Mouse (Mus musculus) neural tube, embryonic 11.5 days (tissue): ENCODE data around the gene C1qbp. TPM values are rescaled to one million over a fixed set of nuclear protein-coding genes. Genes with fewer than 3 reads are reported as not detected.

Experiments used
- ATAC-seq: fragments of 200-750 bp; cut with Nextera tagmentation; 2 replicates; pipeline ENCODE4 v1.8.0; 2017; ENCODE audit warnings: moderate number of reproducible peaks, mild to moderate bottlenecking, moderate TSS enrichment, moderate library complexity; ENCODE audit not compliant: insufficient read depth, low FRiP score, low TSS enrichment
- DNase-seq: peaks from one replicate; pipeline ENCODE4 v3.0.0-alpha.2; 2015; ENCODE audit warnings: low spot score
- H3K27ac ChIP-seq: fragments of 300-500 bp; sonication (generic); 2 replicates; pipeline ENCODE4 v1.5.1; 2014; ENCODE audit warnings: low read depth, mild to moderate bottlenecking, low read length
- H3K27me3 ChIP-seq: fragments of 300-500 bp; sonication (generic); 2 replicates; pipeline ENCODE4 v1.6.1; 2014; ENCODE audit warnings: mild to moderate bottlenecking, low read length, mixed read lengths; ENCODE audit not compliant: control insufficient read depth, insufficient read depth
- H3K36me3 ChIP-seq: fragments of 300-500 bp; sonication (generic); 2 replicates; pipeline ENCODE4 v1.6.1; 2014; ENCODE audit warnings: mild to moderate bottlenecking, low read length, moderate library complexity, mixed read lengths; ENCODE audit not compliant: control insufficient read depth, insufficient read depth
- H3K4me1 ChIP-seq: fragments of 300-500 bp; sonication (generic); 2 replicates; pipeline ENCODE4 v1.6.1; 2014; ENCODE audit warnings: low read length, mixed read lengths; ENCODE audit not compliant: control insufficient read depth, insufficient read depth
- H3K4me2 ChIP-seq: fragments of 300-500 bp; sonication (generic); 2 replicates; pipeline ENCODE4 v1.6.1; 2014; ENCODE audit warnings: low read depth, mild to moderate bottlenecking, moderate library complexity
- H3K4me3 ChIP-seq: fragments of 300-500 bp; sonication (generic); 2 replicates; pipeline ENCODE4 v1.5.1; 2014; ENCODE audit warnings: low read depth, low read length
- H3K9ac ChIP-seq: fragments of 300-500 bp; sonication (generic); 2 replicates; pipeline ENCODE4 v1.6.1; 2014; ENCODE audit warnings: mild to moderate bottlenecking, low read length
- H3K9me3 ChIP-seq: fragments of 300-500 bp; sonication (generic); 2 replicates; pipeline ENCODE4 v1.6.1; 2016; ENCODE audit warnings: low read length; ENCODE audit not compliant: control insufficient read depth
- WGBS: fragments of 180-500 bp; shearing (Covaris S2); extraction: QIAGEN DNeasy Blood & Tissue Kit; methylation state at CpG from one replicate; pipeline ENCODE4 v1.1.7; 2014; 5-methylcytosine and 5-hydroxymethylcytosine counted together
- polyA plus RNA-seq: library from polyadenylated mRNA; unstranded; fragments of >200 nt; fragmentation: Nextera tagmentation; extraction: Ambion mirVana; gene quantifications from 2 replicates; pipeline ENCODE4 v1.2.1, GENCODE M21; 2014

The C1qbp gene
- polyA plus RNA-seq, 1 experiment from 2014 or later: 247 TPM

GRCm38 (mm10) chr11:71012743-71013142, 29.9 kb upstream of the C1qbp start:
- Histone ChIP-seq H3K9me3 (no peaks in the 10 kb centered on the region), H3K9ac (no peak overlapping the region), H3K27ac (no peak overlapping the region), H3K4me1 (no peaks in the 10 kb centered on the region), H3K36me3 (peaks cover 8% of the 10 kb centered on the region; the same call in 1 of the 2 replicates), H3K4me3 (no peak overlapping the region), H3K4me2 (no peak overlapping the region), H3K27me3 (no peaks in the 10 kb centered on the region)
- WGBS: 94% methylated on average over 7 of the region's 7 CpGs
- DNase-seq (no peak), ATAC-seq (no peak)

DNA sequence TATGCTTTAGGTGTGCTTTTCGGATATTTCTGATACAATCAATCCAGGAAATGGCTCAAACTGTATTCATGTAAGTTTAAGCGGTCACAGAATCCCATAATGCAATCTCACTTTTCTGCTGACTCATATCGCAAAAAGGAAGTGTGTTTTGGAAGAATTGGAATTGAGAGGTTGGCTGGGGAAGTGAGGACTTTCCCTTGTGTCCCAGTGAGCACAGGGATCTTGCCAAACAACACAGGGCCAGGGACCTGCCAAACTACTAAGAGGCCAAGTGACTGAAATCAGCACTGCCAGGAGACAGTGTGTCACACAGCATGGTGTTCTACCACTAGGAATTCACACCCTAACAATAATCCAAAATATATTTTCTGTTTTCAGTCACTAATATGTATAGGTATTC, 25.5 kb upstream of the C1qbp start:
- Histone ChIP-seq H3K9me3 (no peaks in the 10 kb centered on the region), H3K4me1 (no peaks in the 10 kb centered on the region; the same call in 1 of the 2 replicates), H3K36me3 (peaks cover 8% of the 10 kb centered on the region; the same call in 1 of the 2 replicates), H3K4me3 (no peak overlapping the region), H3K9ac (no peak overlapping the region), H3K27me3 (no peaks in the 10 kb centered on the region), H3K27ac (no peak overlapping the region), H3K4me2 (no peak overlapping the region)
- DNase-seq (no peak), ATAC-seq (no peak)
- WGBS: 93% methylated on average over 3 of the region's 3 CpGs

DNA sequence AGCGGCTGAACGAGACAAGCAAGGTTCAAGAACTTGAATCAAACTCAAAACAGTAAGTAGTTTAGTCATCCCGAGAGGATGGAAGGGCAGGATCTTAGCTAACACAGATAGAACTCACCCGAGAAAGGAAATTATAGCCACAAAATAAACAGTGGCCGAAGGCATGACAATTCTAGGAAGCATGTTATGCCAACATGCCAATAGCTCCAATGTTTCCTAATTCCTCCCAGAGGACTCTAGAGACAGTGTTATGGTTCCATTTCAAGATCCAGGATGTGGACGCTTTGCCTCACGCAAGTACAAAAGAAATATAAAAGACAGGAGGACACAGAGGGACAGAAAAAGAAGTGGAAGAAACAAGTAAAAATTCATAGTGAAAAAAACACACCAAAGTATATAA, 25.0 kb upstream of the C1qbp start:
- Histone ChIP-seq H3K27ac (no peak overlapping the region), H3K4me1 (peaks cover 3% of the 10 kb centered on the region; the same call in 1 of the 2 replicates), H3K9ac (no peak overlapping the region), H3K4me2 (no peak overlapping the region), H3K4me3 (no peak overlapping the region), H3K9me3 (no peaks in the 10 kb centered on the region), H3K36me3 (peaks cover 8% of the 10 kb centered on the region; the same call in 1 of the 2 replicates), H3K27me3 (no peaks in the 10 kb centered on the region)
- 91% methylated on average over 7 of the region's 7 CpGs for WGBS
- DNase-seq (no peak), ATAC-seq (no peak)

DNA sequence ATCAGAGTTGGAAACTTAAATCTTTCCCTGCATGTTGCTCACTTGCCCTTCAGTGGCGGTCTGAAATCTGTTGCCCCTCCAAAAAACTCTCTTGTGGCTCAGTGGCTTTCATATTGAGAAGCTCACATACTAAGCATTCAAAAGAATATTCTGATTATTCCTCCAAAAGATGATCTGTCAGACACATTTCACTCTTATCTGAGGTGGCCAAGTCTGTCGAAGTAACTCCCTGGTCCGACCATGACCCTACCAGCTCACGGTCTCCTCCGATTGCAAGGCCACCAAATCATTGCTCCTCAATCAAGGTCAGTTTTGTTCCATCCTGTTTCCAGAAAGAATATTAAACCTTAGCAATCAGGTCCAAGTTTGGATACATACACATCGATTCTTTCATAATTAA, 24.2 kb upstream of the C1qbp start:
- Histone ChIP-seq H3K27me3 (no peaks in the 10 kb centered on the region), H3K36me3 (peaks cover 8% of the 10 kb centered on the region; the same call in 1 of the 2 replicates), H3K4me2 (no peak overlapping the region), H3K9me3 (no peaks in the 10 kb centered on the region), H3K4me3 (no peak overlapping the region), H3K27ac (no peak overlapping the region), H3K4me1 (peaks cover 3% of the 10 kb centered on the region; the same call in 1 of the 2 replicates), H3K9ac (no peak overlapping the region)
- 97% methylated on average over 6 of the region's 6 CpGs for whole genome bisulfite sequencing
- no peak for DNase-seq
- no peak for ATAC-seq

DNA sequence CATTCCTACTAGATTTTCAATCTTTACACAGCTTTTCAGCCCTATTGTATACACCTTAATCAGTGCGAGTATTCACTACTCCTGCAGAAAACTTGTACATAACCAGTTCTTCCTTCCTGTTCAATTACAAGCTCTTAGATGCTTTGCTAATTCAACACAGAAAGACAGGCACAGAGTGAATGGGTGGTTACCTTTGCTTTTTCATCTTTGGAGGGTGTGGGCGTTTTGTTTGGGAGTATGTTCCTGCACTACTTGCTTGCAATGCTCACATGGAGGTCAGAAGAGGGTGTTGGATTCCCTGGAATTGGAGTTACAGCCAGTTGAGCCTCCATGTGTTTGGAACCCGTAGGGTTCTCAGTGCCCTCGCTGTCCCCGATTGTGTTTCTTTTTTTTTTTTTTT, 22.2 kb upstream of the C1qbp start:
- Histone ChIP-seq H3K9ac (no peak overlapping the region; the same call in 1 of the 2 replicates), H3K9me3 (no peaks in the 10 kb centered on the region), H3K4me2 (peak overlapping the region; percentile 36), H3K4me3 (peak overlapping the region; percentile 86), H3K27me3 (no peaks in the 10 kb centered on the region), H3K4me1 (peaks cover 3% of the 10 kb centered on the region; the same call in 1 of the 2 replicates), H3K27ac (no peak overlapping the region), H3K36me3 (peaks cover 6% of the 10 kb centered on the region; the same call in 1 of the 2 replicates)
- ATAC-seq (no peak), DNase-seq (no peak)
- WGBS: 70% methylated on average over 5 of the region's 5 CpGs

DNA sequence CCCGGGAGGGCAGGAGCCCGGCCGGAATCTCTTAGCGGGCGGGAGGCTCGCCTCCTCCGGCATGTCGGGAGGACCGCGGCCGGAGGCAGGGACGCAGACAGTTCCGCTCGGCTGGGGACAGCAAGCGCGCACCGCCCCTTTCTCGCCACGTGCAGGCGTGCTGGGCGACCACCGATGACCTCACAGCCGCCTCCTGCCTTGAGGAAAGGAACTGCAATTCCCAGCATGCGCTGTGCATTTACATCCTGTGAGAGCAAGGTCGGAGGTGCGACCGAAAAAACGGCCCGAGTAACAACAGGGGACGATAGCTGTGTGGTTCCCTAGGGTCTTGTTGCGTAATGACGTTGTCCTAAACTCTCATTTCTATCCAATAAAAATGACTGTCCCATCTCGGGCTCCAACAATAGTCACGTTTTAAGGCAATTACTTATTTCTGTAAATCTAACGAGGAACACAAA, 21.5 kb upstream of the C1qbp start, which contains the start of gene Dhx33:
Dhx33 (minus strand) TSS at position 122 of the 458 bp plus-strand sequence.
- WGBS: under 1% methylated on average over 35 of the region's 35 CpGs
- peak; percentile 98 for ATAC-seq
- Histone ChIP-seq H3K9me3 (no peaks in the 10 kb centered on the region), H3K4me3 (peak within 1 kb of the TSS; percentile 86), H3K27me3 (no peaks in the 10 kb centered on the region), H3K4me2 (peak within 1 kb of the TSS; percentile 46), H3K9ac (peak within 1 kb of the TSS; percentile 72), H3K27ac (peak within 1 kb of the TSS; percentile 64), H3K36me3 (peaks cover 5% of the 10 kb centered on the region), H3K4me1 (peaks cover 3% of the 10 kb centered on the region; the same call in 1 of the 2 replicates)
- DNase-seq: peak; percentile 94

DNA sequence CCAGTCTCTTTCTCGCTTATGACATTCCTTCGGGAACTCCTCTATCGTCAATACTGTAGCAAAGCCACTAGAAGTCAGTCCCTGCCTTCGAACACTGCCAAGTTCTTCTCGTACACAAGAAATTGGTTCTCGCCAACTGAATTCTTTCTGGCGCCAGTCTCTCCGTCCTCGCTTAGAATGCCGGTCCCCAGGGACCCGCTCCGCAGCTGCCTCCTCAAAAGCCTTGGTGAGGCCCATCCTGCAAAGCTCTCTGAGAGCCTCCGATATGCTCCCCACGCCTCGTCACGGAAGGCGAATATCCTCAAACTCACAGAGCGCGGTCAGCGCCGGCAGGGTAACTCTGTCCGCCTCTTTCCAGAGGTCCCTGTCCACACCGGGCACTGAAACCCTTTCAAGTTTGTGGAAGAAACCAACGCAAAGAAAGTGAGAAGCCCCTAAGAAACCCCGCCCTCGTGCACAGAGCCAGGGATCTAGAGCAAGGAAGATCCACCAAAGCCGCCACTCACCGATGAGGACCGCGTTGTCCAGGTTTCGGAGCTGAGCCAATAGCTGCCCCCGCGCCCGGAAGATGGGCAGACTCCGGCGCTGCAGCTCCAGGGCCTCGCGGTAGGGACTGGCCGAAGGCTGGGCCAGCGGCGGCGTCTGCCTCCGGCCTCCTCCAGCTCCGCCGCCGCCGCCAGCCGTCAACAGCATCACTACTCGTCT, 20.9 kb upstream of the C1qbp start:
- WGBS: under 1% methylated on average over 49 of the region's 49 CpGs
- no peaks in the 10 kb centered on the region for H3K9me3 ChIP-seq
- peak overlapping the region; percentile 72 for H3K9ac ChIP-seq
- H3K4me1 ChIP-seq: peaks cover 3% of the 10 kb centered on the region; the same call in 1 of the 2 replicates
- ATAC-seq: peak; percentile 72
- peak overlapping the region; percentile 64 for H3K27ac ChIP-seq
- H3K4me2 ChIP-seq: peak overlapping the region; percentile 46
- peak overlapping the region; percentile 86 for H3K4me3 ChIP-seq
- peak; percentile 68 for DNase-seq
- H3K27me3 ChIP-seq: no peaks in the 10 kb centered on the region
- peaks cover 5% of the 10 kb centered on the region for H3K36me3 ChIP-seq

DNA sequence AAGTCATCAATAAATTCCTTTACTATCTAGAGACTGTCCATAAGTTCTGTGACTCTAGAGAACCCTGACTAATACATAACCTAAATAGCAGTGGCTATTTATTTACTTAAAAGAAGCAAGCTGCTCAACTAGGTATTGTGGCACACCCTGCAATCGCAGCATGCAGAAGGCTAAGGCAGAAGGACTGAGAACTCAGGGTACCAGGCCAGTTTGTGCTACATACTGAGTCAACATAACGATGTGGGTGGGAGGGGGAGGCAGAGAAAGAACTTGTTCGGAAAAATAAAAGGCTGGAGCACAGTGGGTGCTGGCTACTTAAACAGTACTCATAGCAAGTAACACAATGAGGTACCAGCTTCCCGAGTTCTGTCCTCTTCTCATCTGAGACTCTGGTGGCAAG, 18.3 kb upstream of the C1qbp start:
- Histone ChIP-seq H3K9me3 (no peaks in the 10 kb centered on the region), H3K9ac (no peak overlapping the region), H3K27me3 (no peaks in the 10 kb centered on the region), H3K4me2 (no peak overlapping the region), H3K4me3 (no peak overlapping the region), H3K36me3 (peaks cover 5% of the 10 kb centered on the region), H3K27ac (no peak overlapping the region), H3K4me1 (peaks cover 3% of the 10 kb centered on the region; the same call in 1 of the 2 replicates)
- DNase-seq (no peak), ATAC-seq (no peak)
- WGBS: 84% methylated on average over 4 of the region's 4 CpGs

DNA sequence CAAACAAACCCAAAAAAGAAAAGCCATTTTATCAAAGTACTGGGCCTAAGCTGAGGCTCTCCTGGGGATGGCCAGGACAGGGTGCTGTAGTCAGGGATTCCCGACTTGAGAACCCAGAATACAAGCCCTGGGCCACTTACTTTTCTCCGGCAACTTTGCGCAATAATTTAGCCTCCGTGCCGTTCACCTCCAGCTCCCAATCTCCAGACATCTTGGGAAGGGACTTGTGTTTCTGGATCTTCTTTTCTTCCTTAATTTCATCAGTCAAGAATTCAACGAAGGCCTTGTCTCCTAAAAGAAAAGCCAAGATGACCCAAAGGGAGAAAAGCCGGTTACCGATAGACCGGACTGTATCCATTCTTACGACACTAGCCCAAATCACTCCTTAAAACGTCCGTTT, 796 bp downstream of the C1qbp start:
- H3K4me2 ChIP-seq: peak overlapping the region; percentile 78
- H3K36me3 ChIP-seq: peaks cover 20% of the 10 kb centered on the region
- DNase-seq (no peak), ATAC-seq (no peak)
- 9% methylated on average over 12 of the region's 12 CpGs for WGBS
- no peaks in the 10 kb centered on the region for H3K27me3 ChIP-seq
- H3K4me3 ChIP-seq: peak overlapping the region; percentile 98
- peak overlapping the region; percentile 87 for H3K9ac ChIP-seq
- no peak overlapping the region for H3K27ac ChIP-seq
- no peaks in the 10 kb centered on the region for H3K9me3 ChIP-seq
- H3K4me1 ChIP-seq: peaks cover 4% of the 10 kb centered on the region; the same call in 1 of the 2 replicates
